Mouse (Mus musculus): ENCODE results near the gene Tsen2. TPM values are rescaled to one million over a fixed set of nuclear protein-coding genes. Genes with fewer than 3 reads are reported as not detected.

Gene Tsen2
- polyA plus RNA-seq, 1 experiment from 2014 or later: 32.7 TPM

- ATAC-seq (ENCODE audit: low FRiP score) (no peak), DNase-seq (ENCODE audit: low spot score, missing footprints) (no peak)
- Histone ChIP-seq H3K4me1 (ENCODE audit: control insufficient read depth, insufficient read depth, low read length) (no peaks in the 10 kb centered on the region), H3K9me3 (ENCODE audit: control insufficient read depth, low read length) (no peaks in the 10 kb centered on the region), H3K9ac (ENCODE audit: low read length) (no peak overlapping the region), H3K4me3 (ENCODE audit: low read depth, low read length) (no peak overlapping the region), H3K36me3 (ENCODE audit: control insufficient read depth, insufficient read depth, low read length) (peaks cover 26% of the 10 kb centered on the region), H3K4me2 (no peak overlapping the region), H3K27ac (ENCODE audit: low read depth, low read length) (no peak overlapping the region), H3K27me3 (ENCODE audit: control insufficient read depth, insufficient read depth, low read length) (no peaks in the 10 kb centered on the region)
- 95% methylated on average over 5 of the region's 5 CpGs for WGBS
Measured at GRCm38 (mm10) chr6:115626121-115626520, 81.7 kb downstream of the Tsen2 start.

Other genes with a start within 250 kb of the Tsen2 start
- 0.22 and 0.29 TPM in 2 replicates for gene Pparg, start 183.7 kb upstream of the Tsen2 start, polyA plus RNA-seq (2014; fragmentation: Nextera tagmentation; extraction: Ambion mirVana)
- 0.15 and 0.19 TPM in 2 replicates for gene Mkrn2os, start 47.9 kb downstream of the Tsen2 start, polyA plus RNA-seq (2014; fragmentation: Nextera tagmentation; extraction: Ambion mirVana)
- gene Mkrn2, start 57.2 kb downstream of the Tsen2 start, polyA plus RNA-seq (2014; fragmentation: Nextera tagmentation; extraction: Ambion mirVana): 24.0 and 24.1 TPM in 2 replicates
- gene Raf1, start 132.0 kb downstream of the Tsen2 start, polyA plus RNA-seq (2014; fragmentation: Nextera tagmentation; extraction: Ambion mirVana): 141 and 146 TPM in 2 replicates
- gene Tmem40, start 217.7 kb downstream of the Tsen2 start, polyA plus RNA-seq (2014; fragmentation: Nextera tagmentation; extraction: Ambion mirVana): 1.4 and 2.1 TPM in 2 replicates
- gene Cand2, start 229.9 kb downstream of the Tsen2 start, polyA plus RNA-seq (2014; fragmentation: Nextera tagmentation; extraction: Ambion mirVana): 24.6 and 27.5 TPM in 2 replicates

Data from midbrain, embryonic 11.5 days (tissue).